Mouse (Mus musculus): ENCODE data around the gene Fam172a. TPM values are rescaled to one million over a fixed set of nuclear protein-coding genes. Genes with fewer than 3 reads are reported as not detected.

The Fam172a gene
- polyA plus RNA-seq, 1 experiment from 2014 or later: 37.8 TPM

DNA sequence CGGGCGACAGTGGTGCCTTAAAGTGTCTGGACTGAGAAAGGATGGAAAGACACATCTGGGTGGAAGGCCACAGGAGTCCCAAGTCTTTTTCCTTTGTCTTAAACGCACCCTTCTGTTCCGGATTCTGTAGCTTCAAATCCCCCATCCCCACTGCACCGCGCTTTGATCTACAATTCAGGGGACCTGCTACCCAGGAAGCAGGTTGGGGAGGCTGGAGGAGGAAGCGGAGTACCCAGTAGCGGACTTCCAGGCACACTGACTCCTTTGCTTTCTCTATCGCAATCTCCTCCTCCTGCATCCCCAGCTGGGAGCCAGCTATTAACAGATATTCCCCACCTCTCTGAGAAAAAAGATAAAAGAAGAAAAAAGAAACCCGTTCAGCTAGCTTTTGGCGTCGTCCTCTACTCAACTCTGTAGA lies 507.8 kb downstream of the Fam172a start:
- H3K4me1 ChIP-seq (ENCODE audit: control insufficient read depth, insufficient read depth, low read length): peaks cover 34% of the 10 kb centered on the region
- H3K4me2 ChIP-seq (ENCODE audit: low read depth, low read length): peak overlapping the region; percentile 82
- no peaks in the 10 kb centered on the region for H3K36me3 ChIP-seq (ENCODE audit: control insufficient read depth, insufficient read depth, low read length)
- H3K9ac ChIP-seq (replicated peaks; ENCODE audit: low read depth, low read length): peak overlapping the region; percentile 53
- H3K4me3 ChIP-seq (ENCODE audit: low read depth, low read length): peak overlapping the region; percentile 17
- H3K9me3 ChIP-seq (ENCODE audit: control insufficient read depth, low read length): no peaks in the 10 kb centered on the region
- peak overlapping the region; percentile 60 for H3K27ac ChIP-seq (ENCODE audit: low read depth, low read length)
- H3K27me3 ChIP-seq (ENCODE audit: control insufficient read depth, insufficient read depth, low read length): no peaks in the 10 kb centered on the region
- ATAC-seq (ENCODE audit: low read depth): 0 out of 2 replicates have a peak, but pooled peaks have one; percentile 19
- WGBS: 2% methylated on average over 12 of the region's 12 CpGs

DNA sequence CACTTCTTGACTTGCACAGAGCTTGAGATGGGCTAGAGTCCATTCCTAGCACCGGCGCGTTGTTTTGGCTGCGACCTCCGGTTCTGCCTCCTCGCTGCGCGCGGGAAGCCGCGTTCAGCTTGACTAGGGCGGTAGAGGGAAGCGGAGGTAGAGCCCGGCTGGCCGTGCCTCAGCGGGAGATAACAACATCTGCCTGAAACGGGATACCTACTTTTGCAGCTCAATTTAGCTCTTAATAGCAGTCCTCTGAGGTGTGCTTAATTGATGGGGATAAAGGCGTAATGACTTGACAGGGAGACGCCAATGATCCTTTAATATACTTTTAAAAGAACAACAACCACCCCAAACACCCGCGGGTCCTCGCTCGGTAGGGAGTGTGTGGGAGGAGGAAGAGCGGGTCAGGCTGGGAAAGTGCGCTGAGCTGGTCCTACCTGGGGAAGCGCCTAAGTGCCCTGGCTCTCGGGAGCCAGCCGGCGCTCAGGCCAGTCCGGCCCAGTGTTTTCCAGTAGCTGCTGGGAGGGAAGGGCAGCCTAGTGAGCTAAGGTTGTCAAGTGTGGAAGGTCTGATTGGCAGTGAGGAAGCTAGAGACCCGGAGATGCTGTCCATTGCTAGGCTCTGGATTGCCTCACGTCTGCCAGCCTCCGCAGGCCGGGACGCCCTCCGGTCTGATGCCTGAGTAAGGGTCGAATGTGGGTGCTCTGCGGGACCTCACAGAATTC lies 508.4 kb downstream of the Fam172a start:
- ATAC-seq (ENCODE audit: low read depth): peak; percentile 64
- no peaks in the 10 kb centered on the region for H3K36me3 ChIP-seq (ENCODE audit: control insufficient read depth, insufficient read depth, low read length)
- 1% methylated on average over 38 of the region's 38 CpGs for WGBS

DNA sequence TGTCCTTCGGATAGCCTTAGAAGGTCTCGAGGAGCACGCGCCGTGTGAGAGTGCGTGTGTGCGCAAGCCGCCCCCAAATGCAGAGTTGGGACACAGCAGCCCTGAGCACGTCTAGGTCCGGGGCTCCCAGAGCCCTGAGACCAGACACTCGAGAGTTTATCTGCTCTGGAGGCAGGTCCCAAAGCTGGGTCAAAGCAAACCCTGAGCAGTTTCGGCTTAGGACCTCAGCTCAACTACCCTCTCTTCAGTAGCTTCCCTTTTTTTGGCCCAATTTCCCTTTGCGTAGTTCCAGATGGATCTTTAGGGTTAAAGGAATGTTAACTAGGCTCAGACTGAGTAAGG lies 508.9 kb downstream of the Fam172a start:
- Histone ChIP-seq H3K27ac (ENCODE audit: low read depth, low read length) (no peak overlapping the region; the same call in 1 of the 2 replicates), H3K9me3 (ENCODE audit: control insufficient read depth, low read length) (no peaks in the 10 kb centered on the region), H3K9ac (replicated peaks; ENCODE audit: low read depth, low read length) (peak overlapping the region; percentile 53), H3K36me3 (ENCODE audit: control insufficient read depth, insufficient read depth, low read length) (no peaks in the 10 kb centered on the region), H3K27me3 (ENCODE audit: control insufficient read depth, insufficient read depth, low read length) (no peaks in the 10 kb centered on the region), H3K4me3 (ENCODE audit: low read depth, low read length) (peak overlapping the region; percentile 17), H3K4me2 (ENCODE audit: low read depth, low read length) (peak overlapping the region; percentile 82), H3K4me1 (ENCODE audit: control insufficient read depth, insufficient read depth, low read length) (peaks cover 27% of the 10 kb centered on the region)
- peak; percentile 45 for ATAC-seq (ENCODE audit: low read depth)
- 11% methylated on average over 13 of the region's 13 CpGs for WGBS

More for the DNA sequence above, 508.4 kb downstream of the Fam172a start:
- Histone ChIP-seq H3K27ac (ENCODE audit: low read depth, low read length) (peak overlapping the region; percentile 60), H3K4me2 (ENCODE audit: low read depth, low read length) (peak overlapping the region; percentile 82), H3K9me3 (ENCODE audit: control insufficient read depth, low read length) (no peaks in the 10 kb centered on the region), H3K4me1 (ENCODE audit: control insufficient read depth, insufficient read depth, low read length) (peaks cover 31% of the 10 kb centered on the region), H3K4me3 (ENCODE audit: low read depth, low read length) (peak overlapping the region; percentile 17), H3K9ac (replicated peaks; ENCODE audit: low read depth, low read length) (peak overlapping the region; percentile 53), H3K27me3 (ENCODE audit: control insufficient read depth, insufficient read depth, low read length) (no peaks in the 10 kb centered on the region)

DNA sequence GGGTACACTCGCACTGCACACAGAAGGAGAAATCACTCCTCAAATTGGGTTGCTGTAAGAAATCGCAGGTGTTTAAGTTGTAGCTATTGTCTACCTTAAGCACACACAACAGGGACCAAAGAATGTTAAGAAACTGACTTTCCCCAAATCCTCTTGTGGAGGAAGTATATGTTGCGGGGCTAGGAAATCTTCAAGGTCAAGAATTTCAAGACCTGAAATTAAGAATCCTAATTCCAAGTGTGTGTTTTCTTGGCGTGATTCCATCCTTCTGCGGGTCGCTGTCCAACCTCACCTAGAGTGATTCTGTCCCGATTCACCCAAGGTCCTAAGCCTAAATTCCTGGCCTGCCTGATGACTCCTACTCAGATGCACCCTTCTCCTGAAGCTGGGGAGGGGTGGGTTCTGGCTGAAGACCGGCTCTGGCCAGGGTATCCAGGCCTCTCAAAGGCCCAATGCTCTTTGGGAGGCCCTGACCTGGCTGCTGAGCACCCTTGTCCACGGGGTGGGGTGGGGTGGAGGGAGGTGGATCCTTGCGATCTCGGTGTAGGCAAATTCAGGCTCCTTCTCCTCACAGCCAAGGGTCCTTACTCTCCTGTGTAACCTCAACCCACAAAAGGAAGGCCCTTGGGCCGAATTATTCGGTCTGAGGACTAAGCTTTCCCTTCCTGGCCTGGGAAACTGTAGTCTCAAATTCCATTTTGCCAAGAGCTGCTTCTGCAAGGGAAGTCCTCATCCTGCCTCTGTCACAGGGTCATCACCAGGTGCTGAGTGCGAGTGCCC lies 509.6 kb downstream of the Fam172a start:
- ATAC-seq (ENCODE audit: low read depth): no peak
- Histone ChIP-seq H3K4me1 (ENCODE audit: control insufficient read depth, insufficient read depth, low read length) (peaks cover 24% of the 10 kb centered on the region), H3K36me3 (ENCODE audit: control insufficient read depth, insufficient read depth, low read length) (no peaks in the 10 kb centered on the region), H3K4me3 (ENCODE audit: low read depth, low read length) (no peak overlapping the region), H3K27me3 (ENCODE audit: control insufficient read depth, insufficient read depth, low read length) (no peaks in the 10 kb centered on the region), H3K4me2 (ENCODE audit: low read depth, low read length) (peak overlapping the region; percentile 82; the same call in 1 of the 2 replicates), H3K9me3 (ENCODE audit: control insufficient read depth, low read length) (no peaks in the 10 kb centered on the region), H3K27ac (ENCODE audit: low read depth, low read length) (no peak overlapping the region), H3K9ac (replicated peaks; ENCODE audit: low read depth, low read length) (0 out of 2 replicates have a peak overlapping the region, but pooled peaks have one; percentile 12)
- WGBS: 27% methylated on average over 14 of the region's 14 CpGs

DNA sequence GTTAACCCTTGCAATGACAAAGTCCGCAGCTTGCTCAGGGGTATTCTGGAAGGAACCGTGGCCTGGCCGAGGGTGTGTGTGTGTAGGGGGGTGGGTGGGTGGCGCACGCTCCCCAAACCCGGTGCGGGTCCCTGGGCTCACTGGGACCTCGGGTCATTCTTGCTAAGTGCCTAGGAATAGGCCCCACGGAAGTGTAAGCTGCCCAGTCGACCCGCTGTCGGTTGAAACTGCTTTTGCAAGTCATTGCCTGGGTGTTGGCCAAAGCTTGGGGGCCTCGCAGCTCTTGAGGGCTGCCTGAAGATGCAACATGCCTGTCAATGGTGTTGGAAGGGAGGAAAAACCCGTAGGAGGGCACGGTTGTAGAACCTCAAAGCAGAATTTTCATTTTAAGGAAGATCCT lies 510.3 kb downstream of the Fam172a start:
- Histone ChIP-seq H3K4me2 (ENCODE audit: low read depth, low read length) (no peak overlapping the region), H3K9ac (replicated peaks; ENCODE audit: low read depth, low read length) (no peak overlapping the region), H3K27me3 (ENCODE audit: control insufficient read depth, insufficient read depth, low read length) (no peaks in the 10 kb centered on the region), H3K4me1 (ENCODE audit: control insufficient read depth, insufficient read depth, low read length) (peaks cover 24% of the 10 kb centered on the region), H3K27ac (ENCODE audit: low read depth, low read length) (no peak overlapping the region), H3K9me3 (ENCODE audit: control insufficient read depth, low read length) (no peaks in the 10 kb centered on the region), H3K4me3 (ENCODE audit: low read depth, low read length) (no peak overlapping the region), H3K36me3 (ENCODE audit: control insufficient read depth, insufficient read depth, low read length) (no peaks in the 10 kb centered on the region)
- ATAC-seq (ENCODE audit: low read depth): no peak
- 35% methylated on average over 15 of the region's 15 CpGs for WGBS

DNA sequence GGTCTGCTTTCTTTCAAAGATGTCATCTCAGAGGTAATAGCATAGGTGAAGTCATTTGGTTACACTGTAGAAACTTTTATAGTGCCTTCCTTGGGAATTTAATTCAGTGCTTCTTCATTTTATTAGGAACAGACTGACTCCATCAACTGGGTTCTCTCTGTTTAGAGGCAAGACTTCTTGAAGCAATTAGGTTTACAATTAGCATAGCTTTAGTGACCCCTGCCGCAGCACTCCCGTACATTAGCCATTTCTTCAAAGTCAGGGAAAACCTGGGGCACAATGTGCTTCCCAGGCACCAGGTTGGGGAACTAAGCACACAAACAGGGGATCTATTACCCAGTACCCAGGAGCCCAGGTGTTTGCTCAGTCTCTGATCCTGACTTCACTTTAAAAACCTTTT lies 511.3 kb downstream of the Fam172a start:
- no peaks in the 10 kb centered on the region for H3K27me3 ChIP-seq (ENCODE audit: control insufficient read depth, insufficient read depth, low read length)
- no peak for ATAC-seq (ENCODE audit: low read depth)
- peaks cover 20% of the 10 kb centered on the region for H3K4me1 ChIP-seq (ENCODE audit: control insufficient read depth, insufficient read depth, low read length)
- no peak overlapping the region for H3K9ac ChIP-seq (replicated peaks; ENCODE audit: low read depth, low read length)
- no peak overlapping the region for H3K27ac ChIP-seq (ENCODE audit: low read depth, low read length)
- no peak overlapping the region for H3K4me2 ChIP-seq (ENCODE audit: low read depth, low read length)
- 14% methylated on average over 2 of the region's 2 CpGs for WGBS
- H3K4me3 ChIP-seq (ENCODE audit: low read depth, low read length): no peak overlapping the region
- H3K9me3 ChIP-seq (ENCODE audit: control insufficient read depth, low read length): no peaks in the 10 kb centered on the region
- no peaks in the 10 kb centered on the region for H3K36me3 ChIP-seq (ENCODE audit: control insufficient read depth, insufficient read depth, low read length)

DNA sequence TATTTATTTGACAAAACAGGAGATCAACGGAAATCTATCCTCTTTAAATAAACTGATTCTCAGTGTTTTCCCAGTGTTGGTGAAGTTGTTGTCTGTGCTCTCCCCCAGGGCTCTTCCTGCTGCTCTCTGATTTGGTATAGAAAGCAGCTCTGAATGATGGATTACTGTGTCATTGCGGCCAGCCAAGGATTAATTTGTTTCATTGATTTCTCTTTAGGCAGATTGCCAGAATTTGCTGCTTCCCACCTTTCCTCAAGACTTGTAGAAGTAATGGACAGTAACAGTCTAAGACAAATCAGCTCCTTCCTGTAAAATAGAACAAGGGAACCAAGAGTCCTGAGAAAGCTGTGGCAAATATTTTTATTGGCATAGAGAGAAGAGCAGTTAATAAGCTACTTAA lies 513.4 kb downstream of the Fam172a start:
- peaks cover 7% of the 10 kb centered on the region; the same call in 1 of the 2 replicates for H3K4me1 ChIP-seq (ENCODE audit: control insufficient read depth, insufficient read depth, low read length)
- no peak overlapping the region for H3K9ac ChIP-seq (replicated peaks; ENCODE audit: low read depth, low read length)
- no peaks in the 10 kb centered on the region for H3K27me3 ChIP-seq (ENCODE audit: control insufficient read depth, insufficient read depth, low read length)
- no peak overlapping the region for H3K27ac ChIP-seq (ENCODE audit: low read depth, low read length)
- H3K4me2 ChIP-seq (ENCODE audit: low read depth, low read length): no peak overlapping the region
- no peaks in the 10 kb centered on the region for H3K36me3 ChIP-seq (ENCODE audit: control insufficient read depth, insufficient read depth, low read length)
- no peaks in the 10 kb centered on the region for H3K9me3 ChIP-seq (ENCODE audit: control insufficient read depth, low read length)
- ATAC-seq (ENCODE audit: low read depth): no peak
- 22% methylated on average over 2 of the region's 2 CpGs for WGBS
- no peak overlapping the region for H3K4me3 ChIP-seq (ENCODE audit: low read depth, low read length)
